Mouse (Mus musculus) heart, postnatal 0 days (tissue): ENCODE measurements around the gene Cntn1. TPM values are rescaled to one million over a fixed set of nuclear protein-coding genes. Genes with fewer than 3 reads are reported as not detected.
A peak's percentile ranks its signal among the peaks of the same experiment; 100 is the strongest.

Experiments used
- ATAC-seq: fragments of 200-750 bp; cut with Nextera tagmentation; 2 replicates; pipeline ENCODE4 v1.8.0; 2017; ENCODE audit warnings: low read depth, moderate number of reproducible peaks, moderate library complexity; ENCODE audit not compliant: insufficient read depth
- DNase-seq: peaks from one replicate; pipeline ENCODE4 v3.0.0-alpha.2; 2016; ENCODE audit warnings: low spot score
- H3K27ac ChIP-seq: fragments of 300-500 bp; sonication (generic); 2 replicates; pipeline ENCODE4 v1.5.1; 2014; ENCODE audit warnings: low read depth, mild to moderate bottlenecking
- H3K27me3 ChIP-seq: fragments of 300-500 bp; sonication (generic); 2 replicates; pipeline ENCODE4 v1.6.1; 2014; ENCODE audit warnings: low read length, mixed read lengths; ENCODE audit not compliant: control insufficient read depth, insufficient read depth
- H3K36me3 ChIP-seq: fragments of 300-500 bp; sonication (generic); replicated peaks from 2 replicates; pipeline ENCODE4 v1.6.1; 2014; ENCODE audit warnings: low read length, mixed read lengths; ENCODE audit not compliant: control insufficient read depth, insufficient read depth
- H3K4me1 ChIP-seq: fragments of 300-500 bp; sonication (generic); 2 replicates; pipeline ENCODE4 v1.6.1; 2014; ENCODE audit warnings: antibody characterized with exemption; ENCODE audit not compliant: control insufficient read depth, insufficient read depth
- H3K4me2 ChIP-seq: fragments of 300-500 bp; sonication (generic); 2 replicates; pipeline ENCODE4 v1.6.1; 2014; ENCODE audit warnings: low read depth, mild to moderate bottlenecking, low read length, moderate library complexity
- H3K4me3 ChIP-seq: fragments of 300-500 bp; sonication (generic); 2 replicates; pipeline ENCODE4 v1.5.1; 2014; ENCODE audit warnings: low read depth, low read length
- H3K9ac ChIP-seq: fragments of 300-500 bp; sonication (generic); replicated peaks from 2 replicates; pipeline ENCODE4 v1.6.1; 2014; ENCODE audit warnings: low read depth, low read length, mixed read lengths
- H3K9me3 ChIP-seq: fragments of 300-500 bp; sonication (generic); replicated peaks from 2 replicates; pipeline ENCODE4 v1.6.1; 2016; ENCODE audit warnings: low read length; ENCODE audit not compliant: control insufficient read depth
- CTCF ChIP-seq: IDR thresholded peaks from 2 replicates; pipeline ENCODE4 v1.5.1; 2016; ENCODE audit warnings: antibody characterized with exemption, control low read depth, low read depth
- EP300 ChIP-seq: IDR thresholded peaks from 2 replicates; pipeline ENCODE4 v1.6.1; 2016; ENCODE audit warnings: antibody characterized with exemption, low read depth
- WGBS: fragments of 180-500 bp; shearing (Covaris S2); extraction: QIAGEN DNeasy Blood & Tissue Kit; methylation state at CpG from one replicate; pipeline ENCODE4 v1.1.7; 2014; 5-methylcytosine and 5-hydroxymethylcytosine counted together
- polyA plus RNA-seq: library from polyadenylated mRNA; unstranded; fragments of >200 nt; fragmentation: Nextera tagmentation; extraction: Ambion mirVana; gene quantifications from 2 replicates; pipeline ENCODE4 v1.2.1, GENCODE M21; 2015
- total RNA-seq: library from RNA; depleted of rRNA; stranded (reverse); fragments of >200 nt; gene quantifications from 2 replicates; pipeline ENCODE4 v1.2.3, GENCODE M21; 2014; ENCODE audit warnings: low replicate concordance

Cntn1 gene
- total and polyA plus RNA-seq, 2 experiments from 2014 or later = 0.04 to 0.08 TPM

DNA sequence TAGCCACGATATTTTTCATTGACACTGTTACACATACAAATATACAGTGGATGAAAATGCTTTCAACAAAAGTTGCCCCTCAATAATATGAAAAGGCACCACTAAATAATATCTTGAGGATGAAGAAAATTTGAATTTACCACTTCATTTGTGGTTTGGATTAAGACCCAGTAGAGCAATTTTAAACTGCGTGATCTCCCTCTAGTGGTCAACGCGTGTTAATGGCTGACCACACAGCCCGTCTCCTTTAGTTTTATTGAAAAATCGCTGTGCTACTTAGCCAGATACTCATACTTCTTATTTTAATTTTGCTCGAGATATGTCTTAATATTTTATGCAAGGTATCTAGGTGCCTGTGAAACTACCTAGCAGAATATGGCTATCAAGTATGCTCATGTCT lies 180.4 kb downstream of the Cntn1 start:
- no peaks in the 10 kb centered on the region for H3K36me3 ChIP-seq
- no peaks in the 10 kb centered on the region for H3K27me3 ChIP-seq
- H3K4me2 ChIP-seq = no peak overlapping the region
- H3K9ac ChIP-seq = no peak overlapping the region
- ATAC-seq = no peak
- DNase-seq = peak; percentile 22
- 20% methylated on average over 7 of the region's 7 CpGs for WGBS
- H3K27ac ChIP-seq = no peak overlapping the region
- TF ChIP-seq CTCF (peak; percentile 69), EP300 (no peak)
- no peaks in the 10 kb centered on the region for H3K9me3 ChIP-seq
- H3K4me3 ChIP-seq = no peak overlapping the region
- H3K4me1 ChIP-seq = no peaks in the 10 kb centered on the region

DNA sequence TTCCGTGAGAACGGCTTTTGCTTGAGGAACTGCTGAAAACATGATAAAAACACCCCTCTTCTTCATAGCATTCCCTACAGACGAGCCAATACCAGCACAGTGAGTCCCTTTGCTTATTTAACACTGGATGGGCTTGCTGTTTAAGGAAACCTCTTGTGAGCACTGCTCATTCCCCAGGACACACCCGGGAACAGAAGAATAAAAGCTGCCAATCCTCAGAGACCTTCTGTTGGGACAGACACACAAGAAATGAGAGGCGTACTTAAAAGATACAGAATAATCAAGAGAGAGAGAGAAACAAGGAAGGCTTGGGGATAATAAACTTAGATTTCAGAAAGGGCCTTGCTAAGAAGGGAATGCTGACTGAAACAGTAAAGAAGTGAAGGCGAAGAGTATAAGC lies 184.9 kb downstream of the Cntn1 start:
- Histone ChIP-seq H3K27ac (no peak overlapping the region), H3K4me2 (no peak overlapping the region), H3K4me3 (no peak overlapping the region), H3K9me3 (no peaks in the 10 kb centered on the region), H3K27me3 (no peaks in the 10 kb centered on the region), H3K36me3 (no peaks in the 10 kb centered on the region), H3K4me1 (no peaks in the 10 kb centered on the region), H3K9ac (no peak overlapping the region)
- TF ChIP-seq CTCF (no peak), EP300 (no peak)
- WGBS = 61% methylated on average over 6 of the region's 6 CpGs
- ATAC-seq = no peak
- DNase-seq = no peak

DNA sequence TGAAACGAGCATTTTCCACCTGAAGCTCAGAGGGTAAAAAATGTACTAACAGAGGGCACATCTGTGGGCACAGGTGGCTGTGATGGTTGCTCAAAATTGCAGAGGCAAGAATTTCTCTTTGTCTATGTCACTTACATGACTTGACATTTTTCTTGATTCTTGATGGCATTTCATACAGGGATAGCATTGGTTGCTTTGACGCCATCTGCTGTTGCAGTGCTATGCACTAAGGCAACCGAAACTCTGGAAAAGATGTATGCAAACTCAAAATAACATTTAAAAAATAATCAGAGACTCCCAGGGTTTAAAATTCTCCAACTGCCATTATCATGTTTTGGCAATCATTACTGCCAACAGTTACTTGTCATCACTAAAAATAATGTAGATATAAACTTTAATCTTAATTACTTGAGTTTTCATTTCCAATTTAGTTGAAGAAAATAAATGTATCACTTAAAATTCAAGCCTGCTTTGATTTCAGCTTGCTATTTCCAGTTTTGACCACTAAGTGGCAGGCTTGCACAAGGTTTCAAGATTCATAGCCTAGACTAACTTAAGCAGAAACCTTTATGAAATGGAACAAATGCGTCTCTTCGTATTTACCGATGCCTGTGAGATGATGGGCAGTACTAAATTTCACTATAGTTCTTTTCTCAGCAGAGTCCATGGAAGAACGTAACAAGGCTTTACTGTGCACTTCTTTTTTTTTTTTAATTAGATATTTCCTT lies 214.2 kb downstream of the Cntn1 start:
- H3K27me3 ChIP-seq = no peaks in the 10 kb centered on the region
- TF ChIP-seq EP300 (no peak), CTCF (peak; percentile 79)
- no peak for ATAC-seq
- no peaks in the 10 kb centered on the region for H3K4me1 ChIP-seq
- peak; percentile 36 for DNase-seq
- no peak overlapping the region for H3K27ac ChIP-seq
- no peak overlapping the region for H3K9ac ChIP-seq
- H3K4me3 ChIP-seq = no peak overlapping the region
- no peaks in the 10 kb centered on the region for H3K9me3 ChIP-seq
- WGBS = 18% methylated on average over 7 of the region's 7 CpGs
- H3K4me2 ChIP-seq = no peak overlapping the region
- H3K36me3 ChIP-seq = no peaks in the 10 kb centered on the region

DNA sequence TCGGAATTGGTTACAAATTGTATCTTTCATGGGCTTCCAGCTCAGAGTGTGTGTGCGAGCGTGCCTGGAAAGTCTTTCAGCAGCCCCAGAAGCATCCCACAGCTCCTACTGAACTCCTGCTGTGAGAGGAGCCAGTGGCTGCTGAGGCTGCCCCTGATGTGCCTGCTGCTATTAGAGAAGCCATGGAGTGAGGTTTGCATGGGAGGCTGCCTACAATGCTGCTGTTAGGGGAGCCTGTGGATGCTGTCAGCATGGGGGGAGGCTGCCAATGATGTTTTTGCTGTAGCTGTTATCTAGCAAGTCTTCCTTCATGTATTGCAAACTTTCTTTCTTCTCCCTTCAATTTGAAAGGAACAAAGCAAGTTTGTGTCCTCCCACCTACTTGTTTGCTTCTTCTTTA lies 217.4 kb downstream of the Cntn1 start:
- ATAC-seq = no peak
- H3K4me2 ChIP-seq = no peak overlapping the region
- H3K36me3 ChIP-seq = no peaks in the 10 kb centered on the region
- H3K4me3 ChIP-seq = no peak overlapping the region
- WGBS = 46% methylated on average over 3 of the region's 3 CpGs
- no peak overlapping the region for H3K27ac ChIP-seq
- no peaks in the 10 kb centered on the region for H3K4me1 ChIP-seq
- H3K9ac ChIP-seq = no peak overlapping the region
- TF ChIP-seq CTCF (no peak), EP300 (no peak)
- no peak for DNase-seq
- no peaks in the 10 kb centered on the region for H3K27me3 ChIP-seq
- no peaks in the 10 kb centered on the region for H3K9me3 ChIP-seq

DNA sequence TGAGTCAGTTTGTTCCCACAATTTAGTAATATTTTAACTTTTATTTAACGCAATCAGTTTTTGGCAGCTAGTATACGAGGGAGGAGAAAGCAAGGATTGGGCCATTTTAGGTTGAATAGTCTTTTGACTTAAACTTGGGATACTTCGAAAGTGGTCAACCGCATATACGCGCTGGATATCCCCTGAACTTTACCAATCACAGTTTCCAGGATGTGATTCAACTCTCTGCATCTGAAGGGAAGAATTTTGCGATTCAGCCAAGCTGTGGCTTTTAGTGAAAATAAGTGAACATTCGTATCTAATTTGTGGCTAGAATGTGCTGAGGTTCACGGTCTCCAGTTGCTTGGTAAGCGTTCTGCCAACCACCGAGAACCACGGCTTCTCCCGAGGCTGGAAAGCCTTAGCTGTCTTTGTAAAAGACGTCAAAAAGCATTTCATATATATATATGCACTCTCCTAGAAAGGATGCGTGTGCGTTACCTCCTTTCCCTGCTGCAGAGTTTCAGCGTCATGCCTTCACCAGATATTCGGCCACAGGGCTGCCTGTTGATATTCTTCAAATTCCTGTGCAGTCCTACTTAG lies 217.9 kb downstream of the Cntn1 start:
- no peak overlapping the region for H3K4me2 ChIP-seq
- DNase-seq = no peak
- no peaks in the 10 kb centered on the region for H3K36me3 ChIP-seq
- WGBS = 81% methylated on average over 18 of the region's 18 CpGs
- TF ChIP-seq CTCF (no peak), EP300 (no peak)
- ATAC-seq = no peak
- H3K9me3 ChIP-seq = no peaks in the 10 kb centered on the region
- H3K27ac ChIP-seq = no peak overlapping the region
- no peaks in the 10 kb centered on the region for H3K27me3 ChIP-seq
- H3K4me3 ChIP-seq = no peak overlapping the region
- no peak overlapping the region for H3K9ac ChIP-seq
- H3K4me1 ChIP-seq = no peaks in the 10 kb centered on the region
